Mouse (Mus musculus) common myeloid progenitor, adult 5-6 weeks (primary cell): ENCODE results near the gene Srcin1. TPM values are rescaled to one million over a fixed set of nuclear protein-coding genes. Genes with fewer than 3 reads are reported as not detected.

Source experiments
- ATAC-seq: replicated peaks from 2 replicates; pipeline ENCODE4 v1.8.0; 2016; ENCODE audit warnings: low read depth, mild to moderate bottlenecking, moderate TSS enrichment, inconsistent platforms; ENCODE audit not compliant: poor library complexity, severe bottlenecking
- total RNA-seq: library from RNA; stranded (forward); fragments of 200-1000, 187-1606 nt; gene quantifications from 2 replicates; pipeline ENCODE4 v1.2.3, GENCODE M21; 2017

The Srcin1 gene
- total RNA-seq, 1 experiment from 2014 or later: not detected

DNA sequence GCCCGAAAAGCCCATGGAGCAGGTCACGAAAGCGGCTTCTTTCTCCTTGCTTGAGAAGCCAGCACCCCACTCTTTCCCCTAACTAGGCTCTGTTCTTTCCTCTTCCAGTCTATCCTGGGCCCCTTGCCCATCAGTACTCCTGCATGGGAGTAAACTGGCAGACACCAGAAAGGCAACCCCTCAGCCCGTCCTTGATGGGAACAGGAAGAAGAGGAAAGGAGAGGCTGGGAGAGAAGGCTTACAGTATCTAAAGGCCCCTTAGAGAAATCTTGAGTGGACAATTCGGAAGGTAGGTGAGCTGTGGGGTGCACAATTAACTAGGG is 40.7 kb downstream of the Srcin1 start:
- ATAC-seq: no peak

DNA sequence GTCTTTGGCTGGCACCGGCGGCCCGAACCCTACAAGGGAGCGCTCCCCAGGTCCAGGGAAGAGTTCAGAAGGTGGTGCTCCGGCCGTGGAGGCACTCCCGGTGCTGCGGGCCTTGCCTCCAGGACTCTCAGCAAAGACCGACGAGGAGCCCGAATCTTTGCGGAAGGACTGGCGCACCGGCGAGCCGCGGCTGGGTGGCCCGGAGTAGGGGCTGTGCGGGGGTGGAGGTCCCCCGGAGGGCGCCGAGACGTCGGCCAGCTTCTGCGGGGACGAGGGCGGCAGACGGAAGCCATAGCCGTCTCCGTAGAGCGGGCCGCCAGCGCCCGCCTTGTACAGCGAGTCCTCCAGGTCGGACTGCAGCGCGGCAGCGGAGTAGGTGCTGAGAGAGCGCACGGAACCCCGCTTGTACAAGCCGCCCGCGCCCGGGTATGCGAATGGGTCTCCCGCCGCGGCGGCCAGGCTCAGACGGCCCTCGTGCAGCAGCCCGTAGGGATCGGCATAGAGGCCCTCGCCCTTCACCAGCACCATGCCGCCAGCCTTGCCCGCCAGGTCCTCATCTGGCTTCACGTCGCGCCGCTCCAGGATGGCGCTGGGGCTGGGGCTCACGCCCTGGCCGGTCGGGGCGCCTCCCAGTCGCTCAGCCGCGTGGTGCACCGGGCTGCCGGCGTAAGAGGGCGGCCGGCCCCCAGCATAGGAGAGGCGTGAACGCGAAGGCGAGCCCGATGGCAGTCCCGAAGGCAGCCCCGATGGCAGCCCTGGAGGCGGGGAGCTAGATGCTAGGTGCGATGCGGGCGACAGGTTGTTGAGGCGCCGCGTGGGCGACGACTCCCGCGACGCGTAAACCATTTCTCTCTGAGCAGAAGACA is 41.3 kb downstream of the Srcin1 start:
- no peak for ATAC-seq

DNA sequence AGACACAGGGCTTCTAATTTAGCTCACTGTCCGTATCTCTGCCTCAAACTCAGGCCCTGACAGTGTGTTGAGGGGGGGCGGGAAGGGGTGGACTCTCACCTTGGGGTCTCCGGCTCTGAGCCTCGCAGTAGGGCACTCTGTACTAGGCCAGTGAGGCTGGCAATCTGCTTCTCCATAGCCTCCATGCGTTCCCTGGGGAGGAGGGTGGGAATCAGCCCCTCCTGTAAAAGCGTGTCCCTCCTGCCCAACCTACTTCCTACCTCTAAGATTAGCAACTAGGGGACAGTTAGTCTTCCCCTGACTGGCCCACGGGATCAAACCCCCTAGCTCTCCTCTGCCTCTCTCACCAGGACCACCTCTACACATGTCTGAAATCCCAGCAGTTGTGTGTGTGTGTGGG is 42.3 kb downstream of the Srcin1 start:
- no peak for ATAC-seq

DNA sequence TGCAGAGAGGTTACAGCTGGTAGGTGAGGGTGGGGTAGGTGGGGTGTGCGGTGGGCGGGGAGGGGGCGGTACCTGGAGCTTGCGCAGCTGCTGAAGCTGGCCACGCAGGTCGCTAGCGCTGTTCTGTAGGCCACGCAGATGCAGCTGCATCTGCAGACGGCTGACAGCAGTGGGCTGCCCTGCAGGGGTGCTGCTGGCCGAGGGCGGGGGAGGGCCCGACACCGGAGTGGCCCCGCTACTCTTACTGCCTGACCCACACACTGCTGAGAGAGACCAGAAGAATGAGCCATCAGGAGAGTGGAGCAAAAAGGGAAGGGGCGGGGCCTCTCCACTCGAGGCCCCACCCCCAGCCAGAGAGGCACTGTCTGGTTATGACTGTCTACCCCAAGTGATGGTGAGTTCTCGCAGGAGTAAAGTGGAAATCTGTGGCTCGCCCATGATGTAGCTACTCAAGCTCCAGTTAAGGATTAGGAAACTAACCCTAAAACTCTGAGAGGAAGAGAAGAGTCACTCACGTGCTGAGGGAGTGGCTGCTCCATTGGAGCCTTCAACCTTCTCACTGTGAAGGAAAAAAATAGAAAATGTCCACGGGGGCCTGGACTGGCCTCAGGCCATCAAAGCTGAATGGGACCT is 42.9 kb downstream of the Srcin1 start:
- ATAC-seq: peak; percentile 66

DNA sequence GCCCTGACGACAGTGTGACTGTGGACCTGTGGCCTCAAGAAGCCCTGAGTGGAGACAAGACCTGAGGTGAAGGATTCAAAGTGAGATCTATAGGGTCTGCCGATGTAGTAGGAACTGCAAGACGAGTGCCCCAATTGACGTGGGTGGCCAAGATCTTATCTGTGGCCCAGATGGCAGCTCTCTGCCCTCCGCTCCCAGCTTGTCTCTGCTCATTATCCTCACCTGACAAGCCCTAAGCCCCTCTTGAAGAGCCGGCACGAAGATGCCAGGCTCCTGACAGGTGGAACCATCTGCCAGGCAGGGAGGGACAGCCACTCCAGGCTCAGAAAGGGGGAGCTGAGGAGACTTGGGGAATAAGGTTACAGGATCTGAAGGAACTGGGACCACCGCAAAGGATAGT is 43.6 kb downstream of the Srcin1 start:
- ATAC-seq: 0 out of 2 replicates have a peak, but pooled peaks have one; percentile 2

DNA sequence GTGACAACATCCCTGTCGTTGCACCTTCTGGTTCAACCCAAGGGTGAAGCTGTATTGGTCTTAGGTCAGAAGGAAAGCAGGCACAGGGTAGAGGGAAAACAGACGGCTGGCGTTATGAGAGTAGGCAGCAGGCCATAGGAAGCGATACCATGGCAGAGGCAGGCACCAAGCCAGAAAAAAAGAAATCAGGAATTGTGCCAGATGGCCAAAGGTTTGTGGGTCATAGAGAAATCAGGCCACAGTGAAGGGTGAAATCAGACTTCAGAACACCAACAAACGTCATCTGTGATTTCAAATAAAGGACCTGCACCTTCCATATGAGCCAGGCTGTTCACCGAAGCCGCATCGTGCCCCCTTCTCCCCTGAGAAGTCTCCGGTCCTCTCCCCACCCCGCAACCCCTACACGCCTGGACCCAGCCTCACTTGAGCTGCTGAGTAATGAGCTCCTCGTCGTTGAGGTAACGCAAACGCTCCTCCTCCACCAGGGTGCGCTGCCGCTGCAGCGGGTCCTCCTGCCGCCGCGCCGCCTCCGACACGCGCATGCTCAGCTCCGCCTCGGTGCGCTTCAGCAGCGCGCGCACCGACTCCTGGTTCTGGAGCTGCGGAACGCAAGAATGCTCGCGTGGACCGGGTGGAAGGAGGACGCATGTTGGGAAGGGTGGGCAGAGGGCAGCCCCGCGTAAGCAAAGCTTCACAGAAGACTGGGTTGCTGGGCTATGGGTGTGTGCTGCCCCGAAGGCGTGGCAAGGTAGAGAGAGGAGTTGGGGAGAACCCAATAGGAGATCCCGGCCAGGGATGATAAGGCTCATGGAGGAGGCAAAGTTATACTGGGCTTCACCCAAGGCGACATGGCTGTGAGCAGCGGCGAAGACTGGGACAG is 44.4 kb downstream of the Srcin1 start:
- peak; percentile 81 for ATAC-seq

DNA sequence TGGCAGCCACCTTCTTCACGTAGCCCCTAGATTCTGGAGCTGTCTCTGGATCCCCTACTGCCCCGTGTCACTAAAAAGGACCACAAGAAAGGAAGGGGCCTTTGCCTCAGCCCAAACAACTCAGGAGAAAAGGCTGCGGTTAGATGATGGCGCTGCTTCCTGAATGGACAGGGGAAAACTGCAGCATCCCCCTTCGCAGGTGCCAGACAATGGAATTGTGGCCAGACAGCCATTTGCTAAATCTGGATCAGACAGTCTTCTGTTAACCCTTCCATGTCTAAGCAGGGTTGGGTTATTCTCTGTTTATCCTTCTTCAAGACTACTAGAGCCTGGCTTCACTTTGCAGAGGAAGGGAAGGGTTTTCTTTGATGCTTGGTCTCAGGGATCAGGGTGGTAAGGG is 45.0 kb downstream of the Srcin1 start:
- no peak for ATAC-seq

DNA sequence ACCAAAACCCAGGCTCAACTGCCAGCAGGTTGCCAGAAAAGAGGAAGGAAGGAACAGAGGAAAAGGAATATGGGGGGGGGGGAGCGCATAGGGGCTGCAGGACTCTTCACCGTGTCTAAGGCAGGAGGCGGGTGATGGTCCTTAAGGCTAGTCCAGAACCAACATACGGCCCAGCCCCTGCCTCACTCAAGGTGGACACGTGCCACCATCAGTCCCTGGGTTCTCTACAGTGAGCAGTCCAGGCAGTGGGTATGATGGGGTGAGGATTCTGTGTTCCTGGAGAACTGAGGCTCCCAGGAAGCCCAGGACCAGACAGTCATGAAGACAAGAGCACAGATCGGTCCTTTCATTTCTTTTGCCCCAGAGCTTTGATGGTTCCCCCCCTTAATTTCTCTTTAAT is 45.9 kb downstream of the Srcin1 start:
- no peak for ATAC-seq

DNA sequence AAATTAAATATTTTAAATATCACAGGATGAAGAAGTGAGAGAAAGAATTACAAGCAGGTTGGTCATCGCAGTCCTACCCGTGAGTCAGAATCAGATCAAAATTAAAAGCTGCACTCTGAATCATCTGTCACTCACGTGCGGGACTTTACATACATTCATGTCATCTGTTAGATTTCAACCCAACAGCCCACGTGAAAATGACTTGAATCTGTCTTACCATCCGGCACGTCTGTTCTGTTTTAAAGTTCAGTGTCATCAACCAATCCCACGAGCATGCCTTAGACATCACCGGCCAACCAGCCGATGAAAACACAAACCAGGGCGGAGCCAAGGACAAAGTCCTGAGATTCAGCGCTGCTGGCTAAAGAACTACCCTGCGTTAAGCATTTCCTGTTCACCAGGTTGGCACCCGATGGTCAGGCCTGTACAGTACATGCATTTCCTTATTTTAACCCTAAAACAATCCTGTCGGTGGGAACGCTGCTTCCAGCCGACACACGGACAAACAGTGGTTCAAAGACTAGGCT is 47.6 kb downstream of the Srcin1 start:
- ATAC-seq: no peak

DNA sequence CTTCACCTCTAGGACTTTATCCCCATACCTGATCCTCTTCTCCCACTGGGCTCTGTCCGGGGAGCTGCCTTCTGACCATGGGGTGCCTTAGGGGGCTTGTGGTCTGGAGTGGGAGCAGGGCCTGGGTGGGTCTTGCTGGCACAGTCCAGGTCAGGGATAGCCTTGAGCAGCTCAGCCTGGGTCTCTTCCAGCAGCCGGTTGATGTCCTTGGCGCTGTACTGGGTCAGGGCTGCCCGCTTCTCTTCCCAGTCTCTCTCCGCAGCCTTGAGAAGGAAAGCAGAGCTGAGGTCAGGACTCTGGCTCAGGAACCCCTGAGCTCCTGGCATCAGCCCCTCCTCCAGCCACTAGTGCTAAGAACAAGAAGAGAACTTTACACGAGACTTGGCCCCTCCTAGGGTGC is 50.7 kb downstream of the Srcin1 start:
- no peak for ATAC-seq

DNA sequence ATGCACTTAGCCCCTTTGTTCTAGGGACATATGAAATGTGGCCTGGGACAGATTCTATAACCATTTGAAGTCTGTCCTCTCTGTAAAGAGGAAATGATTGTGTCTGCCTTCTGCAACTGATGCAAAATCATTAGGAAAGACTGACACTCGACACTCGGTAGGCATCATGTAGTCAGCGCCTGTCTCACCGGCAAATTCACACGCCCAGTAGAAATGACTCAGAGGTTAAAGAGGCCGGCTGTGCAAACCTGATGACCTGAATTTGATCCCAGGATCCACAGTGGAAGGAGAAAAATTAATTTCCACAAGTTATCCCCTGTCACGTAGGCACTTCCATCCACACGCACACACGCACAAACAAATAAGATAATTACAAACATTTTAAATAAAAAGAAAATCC is 51.7 kb downstream of the Srcin1 start:
- ATAC-seq: no peak

DNA sequence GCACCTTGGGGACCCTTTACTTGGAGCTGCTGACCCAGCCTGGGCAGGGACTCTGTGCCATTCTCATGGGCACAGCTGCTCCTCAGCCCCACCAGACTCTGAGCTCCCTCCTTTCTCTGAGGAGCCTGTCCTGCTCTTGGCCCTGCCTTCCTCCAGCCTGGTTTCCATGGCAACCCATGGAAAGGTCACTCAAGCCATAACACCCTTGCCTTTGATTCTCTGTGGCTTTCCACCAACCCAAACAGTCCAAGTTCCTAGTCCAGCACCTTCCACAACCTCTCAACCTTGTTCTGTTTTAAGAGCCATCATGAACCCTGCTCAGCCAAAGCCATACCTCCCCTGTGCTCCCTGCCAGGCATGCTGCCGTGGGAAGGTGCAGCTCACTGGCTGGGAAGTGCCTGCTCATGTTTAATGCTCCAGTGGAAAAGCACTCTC is 52.1 kb downstream of the Srcin1 start:
- no peak for ATAC-seq

DNA sequence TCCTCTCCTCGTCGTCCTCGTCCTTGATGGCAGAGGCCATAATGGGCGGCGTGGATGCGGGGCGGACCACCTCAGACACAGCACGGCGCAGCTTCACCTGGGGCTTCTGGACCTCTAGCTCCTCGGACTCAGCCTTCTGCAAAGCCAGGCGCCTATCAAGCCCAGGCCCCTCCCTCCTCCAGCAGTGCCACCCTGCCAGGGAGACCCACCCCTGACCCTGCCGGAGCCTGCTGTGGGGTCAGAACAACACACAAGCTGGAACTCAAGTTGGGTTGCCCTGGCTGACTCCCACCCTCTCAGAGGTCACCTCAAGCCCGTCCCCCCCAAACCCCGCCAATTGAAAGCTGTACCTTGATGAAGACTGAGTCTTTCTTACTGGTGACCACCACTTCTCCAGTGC is 52.9 kb downstream of the Srcin1 start:
- no peak for ATAC-seq

DNA sequence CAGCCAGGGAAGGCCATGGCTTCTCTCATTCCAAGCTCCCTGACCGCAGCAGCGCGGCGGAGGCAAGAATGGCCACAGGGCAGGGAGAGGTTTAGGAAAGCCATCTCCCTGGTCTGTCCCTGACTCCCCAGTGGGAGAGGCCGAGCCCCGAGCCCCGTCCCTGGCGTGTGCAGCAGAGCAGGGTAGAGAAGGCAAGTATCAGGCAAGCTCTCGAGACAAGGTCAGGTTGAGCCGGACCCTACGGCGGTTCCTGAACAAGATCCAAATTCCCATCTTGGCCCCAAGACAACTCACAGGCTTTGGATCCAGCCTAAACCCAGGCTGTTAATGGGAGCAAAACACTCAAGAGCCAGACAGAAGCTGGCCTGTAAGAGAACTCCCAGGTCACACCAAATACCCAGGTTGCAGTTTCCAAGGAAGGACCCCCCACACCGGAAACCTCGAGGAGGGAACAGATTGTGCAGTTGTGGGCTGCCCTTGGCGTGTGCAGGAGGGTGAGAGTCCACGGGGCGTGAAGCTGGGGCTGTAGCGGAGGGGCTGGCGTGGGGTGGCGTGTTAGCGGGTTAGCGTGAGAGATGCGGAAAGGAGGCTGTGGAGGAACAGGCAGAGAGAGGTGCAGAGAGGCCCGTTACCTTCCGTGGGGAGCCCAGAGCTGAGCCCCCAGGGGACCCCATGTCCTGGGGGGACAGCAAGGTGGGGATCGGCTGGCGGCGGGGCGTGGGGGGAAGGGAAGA is 54.1 kb downstream of the Srcin1 start:
- ATAC-seq: no peak

DNA sequence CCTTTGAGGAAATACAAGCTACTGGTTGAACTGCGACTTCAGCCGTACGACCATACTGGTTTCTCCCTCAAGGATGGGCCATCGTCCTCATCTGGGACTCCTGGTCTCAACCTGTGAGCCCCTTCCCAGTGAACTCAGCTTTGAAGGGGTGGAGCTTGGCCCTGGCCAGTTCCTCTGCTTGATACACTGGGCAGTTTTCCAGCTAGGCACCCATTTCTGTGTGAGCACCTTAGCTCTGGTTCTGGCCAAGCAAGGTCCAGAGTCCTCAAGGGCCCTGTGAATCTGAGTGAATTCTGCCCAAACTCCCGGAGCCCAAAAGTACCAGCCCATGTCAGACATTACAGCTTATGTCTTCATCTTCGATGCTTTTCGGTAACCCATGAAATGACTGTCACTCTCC is 55.4 kb downstream of the Srcin1 start:
- ATAC-seq: no peak

DNA sequence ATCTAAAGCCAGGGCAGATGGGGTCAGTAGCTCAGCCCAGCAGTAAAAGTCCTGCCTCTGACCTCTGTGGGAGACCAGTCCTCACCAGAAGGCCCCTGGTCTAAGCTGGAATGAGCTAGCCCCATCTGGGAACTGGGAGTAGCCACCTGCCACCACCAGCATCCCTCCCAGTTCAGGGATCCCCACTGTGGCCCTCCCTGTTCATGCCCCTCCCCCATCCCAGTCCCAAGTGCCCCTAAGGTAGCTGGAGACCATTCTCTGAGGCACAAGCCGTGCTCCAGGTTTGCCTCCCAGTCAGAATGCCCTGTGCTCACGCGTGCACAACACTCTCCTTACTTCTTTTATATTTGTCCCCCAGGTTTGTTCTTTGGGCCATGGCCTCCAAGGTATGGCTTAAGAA is 62.9 kb downstream of the Srcin1 start:
- no peak for ATAC-seq

DNA sequence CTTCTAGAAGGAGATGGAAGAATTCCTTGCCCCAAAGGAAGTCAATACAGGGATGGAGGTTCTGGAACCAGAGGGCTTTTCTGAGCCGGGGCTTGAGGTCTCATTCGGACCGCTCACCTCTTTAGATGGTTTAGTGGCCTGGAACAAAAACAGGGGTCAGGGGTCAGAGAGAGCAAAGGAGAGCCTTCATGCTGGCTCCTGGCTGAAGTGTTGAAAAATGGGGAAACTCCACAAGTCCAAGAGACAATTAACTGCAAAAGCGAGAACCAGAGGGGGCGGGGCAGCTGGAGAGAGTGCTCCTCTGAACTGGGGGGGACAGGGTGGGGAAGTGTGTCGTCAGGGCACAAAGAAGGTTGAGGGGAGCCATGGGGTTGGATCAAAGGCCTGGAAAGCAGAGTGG is 63.5 kb downstream of the Srcin1 start:
- no peak for ATAC-seq

DNA sequence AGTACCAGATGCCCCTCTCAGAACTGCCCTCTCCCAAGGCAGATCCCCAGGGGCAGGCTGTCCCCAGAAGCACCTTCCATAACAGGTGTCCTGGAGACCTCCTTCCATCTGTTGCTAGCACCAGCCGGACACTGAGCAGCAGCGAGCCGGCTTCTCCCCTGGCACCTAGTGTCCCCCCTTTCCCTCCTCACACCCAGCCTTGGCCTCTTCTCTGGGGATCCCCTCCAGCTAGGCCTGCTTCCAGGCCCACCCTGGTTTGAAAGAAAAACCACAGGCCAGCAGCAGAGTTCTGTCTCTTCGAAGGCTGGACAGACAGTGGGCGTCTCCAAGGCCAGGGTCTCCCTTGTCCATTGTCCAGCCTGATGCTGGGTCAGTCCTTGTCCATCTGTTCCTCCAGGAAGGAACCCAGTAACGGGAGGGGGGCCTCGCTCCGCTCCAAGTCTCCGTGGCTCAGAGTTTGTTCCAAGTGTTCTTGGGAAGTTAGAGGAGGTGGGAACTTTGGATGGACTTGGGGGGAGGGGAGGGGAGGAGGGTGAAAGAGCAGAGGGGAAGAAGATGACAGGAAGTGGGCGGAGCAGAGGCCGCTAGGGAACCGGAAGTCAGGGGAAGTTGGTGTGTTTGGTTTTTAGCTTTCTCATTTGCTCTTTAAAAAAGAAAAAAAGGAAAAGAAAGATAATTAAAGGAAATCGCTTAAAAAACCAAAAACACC is 64.2 kb downstream of the Srcin1 start:
- no peak for ATAC-seq

DNA sequence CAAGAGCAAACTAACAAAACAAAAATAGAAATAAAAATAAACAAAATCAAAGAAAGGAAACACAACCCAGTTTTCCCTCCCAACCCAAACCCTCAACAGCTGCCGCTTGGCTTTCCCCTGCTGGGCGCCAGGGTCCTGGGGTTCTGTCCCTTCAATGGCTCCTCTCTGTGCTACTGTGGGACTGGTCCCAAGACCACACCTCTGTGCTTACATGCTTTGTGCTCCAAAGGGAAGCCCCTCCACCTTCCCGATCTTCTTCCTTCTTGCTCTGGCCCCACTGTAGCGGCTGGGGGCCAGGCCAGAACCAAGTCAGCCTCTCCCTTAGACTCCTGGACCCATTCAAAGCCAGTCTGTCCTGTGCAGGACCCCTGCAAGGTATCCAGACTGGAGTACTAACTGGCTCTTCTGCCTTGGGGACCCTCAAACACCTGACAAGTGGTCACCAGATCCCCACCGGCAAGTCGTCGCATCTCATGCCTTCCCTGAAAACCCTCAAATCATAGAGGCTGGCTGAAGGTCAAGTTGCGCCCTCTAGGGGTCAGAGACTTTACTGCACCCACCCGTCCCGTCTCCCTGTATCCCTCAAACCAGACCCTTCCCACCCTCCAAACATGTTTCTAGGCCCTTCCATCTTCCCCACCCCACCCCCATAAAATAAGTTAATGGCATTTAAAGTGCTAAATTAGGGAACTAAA is 64.9 kb downstream of the Srcin1 start:
- ATAC-seq: peak; percentile 77
